Mouse (Mus musculus) midbrain, embryonic 11.5 days (tissue): ENCODE measurements around the gene Gpr157. TPM values are rescaled to one million over a fixed set of nuclear protein-coding genes. Genes with fewer than 3 reads are reported as not detected.

Experiments used
- ATAC-seq: fragments of 200-750 bp; cut with Nextera tagmentation; 2 replicates; pipeline ENCODE4 v1.8.0; 2017; ENCODE audit warnings: moderate TSS enrichment, moderate library complexity; ENCODE audit not compliant: low FRiP score
- DNase-seq: peaks from one replicate; pipeline ENCODE4 v3.0.0; 2015; ENCODE audit warnings: low spot score; ENCODE audit errors: missing footprints
- H3K27ac ChIP-seq: fragments of 300-500 bp; sonication (generic); 2 replicates; pipeline ENCODE4 v1.5.1; 2014; ENCODE audit warnings: low read depth, low read length
- H3K27me3 ChIP-seq: fragments of 300-500 bp; sonication (generic); 2 replicates; pipeline ENCODE4 v1.6.1; 2014; ENCODE audit warnings: mild to moderate bottlenecking, low read length, moderate library complexity, mixed read lengths; ENCODE audit not compliant: control insufficient read depth, insufficient read depth
- H3K36me3 ChIP-seq: fragments of 300-500 bp; sonication (generic); 2 replicates; pipeline ENCODE4 v1.6.1; 2014; ENCODE audit warnings: mild to moderate bottlenecking, low read length, moderate library complexity, mixed read lengths; ENCODE audit not compliant: control insufficient read depth, insufficient read depth
- H3K4me1 ChIP-seq: fragments of 300-500 bp; sonication (generic); 2 replicates; pipeline ENCODE4 v1.6.1; 2014; ENCODE audit warnings: low read length; ENCODE audit not compliant: control insufficient read depth, insufficient read depth
- H3K4me2 ChIP-seq: fragments of 300-500 bp; sonication (generic); 2 replicates; pipeline ENCODE4 v1.6.1; 2014; ENCODE audit warnings: mild to moderate bottlenecking, moderate library complexity
- H3K4me3 ChIP-seq: fragments of 300-500 bp; sonication (generic); 2 replicates; pipeline ENCODE4 v1.5.1; 2014; ENCODE audit warnings: low read depth, low read length
- H3K9ac ChIP-seq: fragments of 300-500 bp; sonication (generic); 2 replicates; pipeline ENCODE4 v1.6.1; 2014; ENCODE audit warnings: low read length
- H3K9me3 ChIP-seq: fragments of 300-500 bp; sonication (generic); 2 replicates; pipeline ENCODE4 v1.6.1; 2016; ENCODE audit warnings: low read length; ENCODE audit not compliant: control insufficient read depth
- WGBS: fragments of 180-500 bp; shearing (Covaris S2); extraction: QIAGEN DNeasy Blood & Tissue Kit; methylation state at CpG from one replicate; pipeline ENCODE4 v1.1.7; 2014; 5-methylcytosine and 5-hydroxymethylcytosine counted together
- polyA plus RNA-seq: library from polyadenylated mRNA; unstranded; fragments of >200 nt; fragmentation: Nextera tagmentation; extraction: Ambion mirVana; gene quantifications from 2 replicates; pipeline ENCODE4 v1.2.1, GENCODE M21; 2014

The Gpr157 gene
- polyA plus RNA-seq, 1 experiment from 2014 or later = 0.10 TPM

DNA sequence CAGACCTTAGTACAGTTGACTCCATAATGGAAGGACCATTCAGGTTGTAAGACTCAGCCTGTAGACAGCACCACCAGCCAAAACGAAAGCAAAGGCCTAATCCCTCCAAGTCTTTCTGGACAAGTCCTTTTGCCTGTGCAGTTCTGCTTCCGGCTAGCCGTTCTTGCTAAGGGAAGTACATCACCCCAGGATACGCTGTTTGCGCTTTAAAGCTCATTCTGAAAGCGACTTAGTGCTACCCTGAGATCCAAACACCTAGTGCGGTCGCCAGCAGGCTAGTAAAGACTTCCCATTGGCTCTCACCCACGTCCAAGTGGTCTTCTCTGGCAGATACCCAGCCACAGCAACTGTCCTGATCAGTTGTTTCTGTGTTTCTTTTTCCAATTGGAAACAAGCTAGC is 23.2 kb downstream of the Gpr157 start:
- no peak overlapping the region for H3K4me2 ChIP-seq
- H3K36me3 ChIP-seq = no peaks in the 10 kb centered on the region
- ATAC-seq = no peak
- no peaks in the 10 kb centered on the region for H3K9me3 ChIP-seq
- no peak overlapping the region for H3K9ac ChIP-seq
- no peaks in the 10 kb centered on the region for H3K27me3 ChIP-seq
- H3K4me3 ChIP-seq = no peak overlapping the region
- 66% methylated on average over 9 of the region's 9 CpGs for WGBS
- DNase-seq = no peak
- H3K27ac ChIP-seq = no peak overlapping the region
- no peaks in the 10 kb centered on the region for H3K4me1 ChIP-seq

DNA sequence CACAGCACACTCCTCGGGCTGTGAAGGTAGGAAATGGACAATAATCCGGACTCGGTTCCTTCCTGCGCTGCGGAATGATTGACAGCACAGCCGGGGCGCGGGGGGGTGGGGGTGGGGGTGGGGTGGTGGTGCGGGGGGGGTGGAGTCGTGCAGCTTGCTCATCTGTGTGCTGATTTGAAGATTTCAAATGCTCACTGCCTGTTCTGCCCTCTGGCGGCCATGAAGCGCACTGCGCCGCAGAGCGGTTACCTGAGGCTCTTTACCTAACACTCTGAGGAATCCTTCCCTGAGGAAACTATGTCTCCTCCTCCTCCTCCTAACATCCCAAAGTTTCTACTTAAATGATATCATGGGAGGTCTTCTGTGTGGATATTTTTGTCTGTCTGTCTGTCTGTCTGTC is 25.7 kb downstream of the Gpr157 start:
- H3K4me2 ChIP-seq = peak overlapping the region; percentile 20
- no peaks in the 10 kb centered on the region for H3K36me3 ChIP-seq
- H3K27ac ChIP-seq = no peak overlapping the region
- no peaks in the 10 kb centered on the region for H3K9me3 ChIP-seq
- no peaks in the 10 kb centered on the region for H3K27me3 ChIP-seq
- no peaks in the 10 kb centered on the region for H3K4me1 ChIP-seq
- DNase-seq (no peak), ATAC-seq (peak; percentile 30; the same call in 1 of the 2 replicates)
- no peak overlapping the region for H3K9ac ChIP-seq
- WGBS = 5% methylated on average over 15 of the region's 15 CpGs
- H3K4me3 ChIP-seq = no peak overlapping the region

DNA sequence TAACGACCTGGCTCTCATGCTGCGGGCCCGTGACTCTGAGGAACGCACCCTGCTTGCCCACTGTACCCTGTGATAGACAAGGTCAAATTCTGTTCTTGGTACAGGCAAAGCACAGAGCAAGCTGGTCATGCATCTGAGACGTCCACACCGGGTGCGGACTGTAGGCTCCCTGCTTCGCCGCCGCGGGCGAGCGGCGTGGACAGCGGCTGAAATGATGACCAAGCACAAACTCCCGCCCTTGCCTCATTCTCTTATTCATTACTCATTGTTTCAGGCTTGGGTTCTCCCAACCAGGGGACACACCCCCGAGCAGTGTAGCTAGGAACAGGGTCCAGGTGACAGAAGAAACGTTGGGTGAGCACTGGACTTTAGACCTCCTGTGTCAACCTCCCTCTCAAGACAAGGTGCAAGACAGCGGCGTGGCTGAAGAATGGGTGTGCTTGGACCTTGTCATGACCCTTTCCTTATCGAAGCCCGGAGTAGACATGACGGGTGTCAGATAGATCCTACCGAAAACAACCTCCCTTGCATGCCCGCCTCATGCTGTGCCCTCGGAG is 27.4 kb downstream of the Gpr157 start:
- H3K36me3 ChIP-seq = no peaks in the 10 kb centered on the region
- no peak for DNase-seq
- no peak overlapping the region for H3K9ac ChIP-seq
- H3K4me2 ChIP-seq = no peak overlapping the region
- 94% methylated on average over 26 of the region's 26 CpGs for WGBS
- peaks cover 3% of the 10 kb centered on the region for H3K4me1 ChIP-seq
- no peak overlapping the region for H3K4me3 ChIP-seq
- H3K27me3 ChIP-seq = no peaks in the 10 kb centered on the region
- no peak for ATAC-seq
- H3K27ac ChIP-seq = no peak overlapping the region
- no peaks in the 10 kb centered on the region for H3K9me3 ChIP-seq

DNA sequence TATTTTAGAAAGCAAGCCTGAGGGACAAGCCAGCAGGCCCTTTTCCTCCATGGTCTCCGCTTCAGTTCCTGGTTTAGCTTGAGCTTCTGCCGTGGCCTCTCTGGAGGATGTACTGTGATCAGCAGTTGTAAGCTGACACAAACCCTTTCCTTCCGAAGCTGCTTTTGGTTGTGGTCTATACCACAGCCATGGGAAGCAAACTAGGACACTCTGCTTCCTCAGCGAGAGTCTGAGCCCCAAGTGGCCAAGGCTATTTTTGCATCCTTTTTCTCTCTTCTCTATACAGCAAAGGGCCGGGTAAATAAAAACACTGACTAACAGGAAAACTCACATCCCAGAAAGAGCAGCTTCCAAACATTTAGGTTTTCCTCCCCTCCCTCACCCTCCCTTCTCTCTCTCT is 30.1 kb downstream of the Gpr157 start:
- Histone ChIP-seq H3K27ac (no peak overlapping the region), H3K9ac (no peak overlapping the region), H3K4me3 (no peak overlapping the region), H3K4me2 (no peak overlapping the region), H3K36me3 (no peaks in the 10 kb centered on the region), H3K9me3 (no peaks in the 10 kb centered on the region), H3K4me1 (peaks cover 8% of the 10 kb centered on the region), H3K27me3 (no peaks in the 10 kb centered on the region)
- ATAC-seq (no peak), DNase-seq (no peak)
- 46% methylated on average over 5 of the region's 5 CpGs for WGBS

DNA sequence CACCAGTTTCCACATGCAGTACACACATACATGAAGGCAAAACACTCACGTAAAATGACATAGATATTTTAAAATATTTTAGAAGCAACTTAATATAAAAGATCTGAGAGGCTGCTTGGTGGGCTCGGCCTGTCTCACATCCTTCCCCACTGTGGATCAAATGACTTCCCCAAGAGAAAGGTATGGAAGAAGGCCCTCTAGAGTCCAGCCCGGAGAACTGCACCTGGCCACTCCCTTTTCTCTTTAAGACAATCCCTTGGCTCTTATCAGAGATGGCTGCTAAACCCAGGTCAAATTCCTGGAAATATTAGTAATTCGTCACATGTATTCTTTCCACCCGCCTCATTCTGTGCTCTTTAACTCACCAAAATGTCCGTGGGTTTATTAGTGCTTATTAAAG is 31.0 kb downstream of the Gpr157 start:
- DNase-seq = no peak
- ATAC-seq = no peak
- Histone ChIP-seq H3K9ac (no peak overlapping the region), H3K9me3 (no peaks in the 10 kb centered on the region), H3K4me3 (no peak overlapping the region), H3K4me2 (no peak overlapping the region), H3K27me3 (no peaks in the 10 kb centered on the region), H3K27ac (no peak overlapping the region), H3K36me3 (no peaks in the 10 kb centered on the region), H3K4me1 (peaks cover 8% of the 10 kb centered on the region)
- 59% methylated on average over 6 of the region's 6 CpGs for WGBS

DNA sequence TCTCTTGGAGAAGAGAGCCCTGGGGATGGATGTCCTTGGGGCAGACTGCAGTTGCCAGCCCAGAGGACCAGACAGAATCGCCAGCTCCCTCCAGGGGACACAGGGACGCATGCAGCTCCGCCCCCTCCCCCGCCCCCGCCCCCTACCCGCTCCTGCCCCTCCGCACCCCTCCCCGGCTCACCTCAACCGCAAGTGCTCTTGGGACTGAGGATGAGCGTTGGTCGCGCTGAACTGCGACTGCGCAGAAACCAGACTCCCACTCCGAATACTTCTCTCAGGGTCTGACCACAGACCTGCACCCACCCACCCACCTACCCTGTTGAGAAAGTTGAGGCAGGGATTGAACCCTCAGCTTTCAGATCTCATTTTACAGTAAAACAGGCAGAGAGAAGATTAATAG is 31.9 kb downstream of the Gpr157 start, which contains the start of gene Slc2a5:
Gene Slc2a5, plus strand, starts transcription at position 229 of the 400 bp plus-strand sequence.
- H3K4me3 ChIP-seq = peak within 1 kb of the TSS; percentile 8; the same call in 1 of the 2 replicates
- H3K4me2 ChIP-seq = peak within 1 kb of the TSS; percentile 42
- no peaks in the 10 kb centered on the region for H3K9me3 ChIP-seq
- 4% methylated on average over 15 of the region's 15 CpGs for WGBS
- H3K4me1 ChIP-seq = peaks cover 8% of the 10 kb centered on the region
- H3K27ac ChIP-seq = no peak within 1 kb of the TSS
- H3K36me3 ChIP-seq = no peaks in the 10 kb centered on the region
- 0 out of 2 replicates have a peak within 1 kb of the TSS, but pooled peaks have one; percentile 20 for H3K9ac ChIP-seq
- no peaks in the 10 kb centered on the region for H3K27me3 ChIP-seq
- DNase-seq (no peak), ATAC-seq (peak; percentile 63)

DNA sequence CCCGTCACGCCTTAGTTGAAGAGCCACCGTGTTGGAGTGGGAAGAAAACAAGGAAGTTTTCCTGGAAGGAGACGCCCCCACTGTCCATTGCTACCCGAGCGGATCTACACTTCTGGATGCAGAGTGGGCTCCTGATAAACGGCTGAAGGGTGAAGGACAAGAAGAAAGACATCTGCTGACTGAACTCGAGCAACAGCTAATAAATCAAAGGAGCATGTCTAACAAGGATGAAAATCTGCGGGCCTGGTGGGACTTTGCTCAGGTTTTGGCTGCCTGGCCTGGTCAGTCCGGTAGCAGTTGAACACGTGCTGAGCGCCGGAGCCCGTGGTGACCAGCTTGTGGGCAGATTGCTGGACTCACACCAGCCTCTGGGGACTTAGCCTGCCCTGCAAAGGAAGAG is 32.5 kb downstream of the Gpr157 start:
- H3K9me3 ChIP-seq = no peaks in the 10 kb centered on the region
- DNase-seq (no peak), ATAC-seq (no peak)
- no peak overlapping the region for H3K4me3 ChIP-seq
- peaks cover 8% of the 10 kb centered on the region for H3K4me1 ChIP-seq
- 71% methylated on average over 14 of the region's 14 CpGs for WGBS
- H3K36me3 ChIP-seq = no peaks in the 10 kb centered on the region
- H3K27me3 ChIP-seq = no peaks in the 10 kb centered on the region
- no peak overlapping the region for H3K9ac ChIP-seq
- peak overlapping the region; percentile 42 for H3K4me2 ChIP-seq
- no peak overlapping the region for H3K27ac ChIP-seq

DNA sequence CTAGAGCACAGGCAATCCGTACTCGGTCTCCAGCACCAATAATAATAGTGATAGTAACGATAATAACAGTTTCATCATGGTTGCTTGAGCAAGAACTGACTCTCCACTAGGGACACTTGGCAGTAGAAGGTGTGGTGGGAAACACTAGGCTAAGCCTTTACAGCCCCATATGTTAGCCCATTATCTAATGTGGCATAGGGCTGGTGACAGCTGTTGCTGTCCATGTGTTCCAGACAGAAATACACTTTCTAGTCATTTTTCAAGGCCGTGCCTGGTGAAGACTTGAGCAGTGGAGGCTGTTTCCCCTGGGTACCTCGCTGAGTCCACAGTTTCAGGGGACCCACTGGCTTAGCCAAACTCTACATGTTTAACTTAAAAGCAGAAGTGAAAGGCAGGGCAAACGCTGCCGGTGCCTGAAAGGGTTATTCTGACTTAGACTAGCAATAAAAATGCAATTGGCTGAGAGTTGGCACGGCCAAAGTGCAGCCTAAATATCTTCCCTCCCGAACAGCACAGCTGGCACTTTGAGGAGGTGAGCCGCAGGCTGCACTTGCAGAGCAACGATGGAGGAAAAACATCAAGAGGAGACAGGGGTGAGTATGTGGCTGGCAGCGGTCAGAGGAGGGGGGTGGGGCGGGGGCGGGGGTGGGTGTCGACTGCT is 33.1 kb downstream of the Gpr157 start:
- H3K9me3 ChIP-seq = no peaks in the 10 kb centered on the region
- H3K27me3 ChIP-seq = no peaks in the 10 kb centered on the region
- DNase-seq (no peak), ATAC-seq (no peak)
- WGBS = 69% methylated on average over 15 of the region's 15 CpGs
- no peak overlapping the region for H3K27ac ChIP-seq
- H3K9ac ChIP-seq = no peak overlapping the region
- H3K4me1 ChIP-seq = peaks cover 8% of the 10 kb centered on the region
- no peak overlapping the region for H3K4me2 ChIP-seq
- no peaks in the 10 kb centered on the region for H3K36me3 ChIP-seq
- H3K4me3 ChIP-seq = no peak overlapping the region

DNA sequence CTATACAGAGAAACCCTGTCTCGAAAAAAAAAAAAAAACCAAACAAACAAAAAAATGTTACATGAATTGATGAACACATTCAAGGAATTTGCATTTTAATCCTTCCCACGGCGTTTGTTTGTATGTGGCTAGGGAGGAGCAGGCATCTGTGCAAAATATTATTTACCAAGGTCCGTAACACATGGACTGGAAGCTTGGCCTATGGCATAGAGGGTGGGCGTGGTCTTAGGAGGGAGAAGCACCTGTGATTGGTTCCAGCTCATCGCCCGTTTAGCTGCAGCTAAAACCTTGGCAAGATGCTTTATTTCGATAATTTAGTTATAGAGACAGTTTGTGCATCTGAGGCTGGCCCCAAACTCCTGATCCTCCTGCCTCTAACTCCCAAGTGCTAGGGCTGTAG is 34.3 kb downstream of the Gpr157 start:
- no peaks in the 10 kb centered on the region for H3K9me3 ChIP-seq
- H3K4me1 ChIP-seq = peaks cover 8% of the 10 kb centered on the region
- H3K4me3 ChIP-seq = no peak overlapping the region
- DNase-seq (no peak), ATAC-seq (no peak)
- no peak overlapping the region for H3K9ac ChIP-seq
- H3K27me3 ChIP-seq = no peaks in the 10 kb centered on the region
- no peaks in the 10 kb centered on the region for H3K36me3 ChIP-seq
- no peak overlapping the region for H3K27ac ChIP-seq
- no peak overlapping the region for H3K4me2 ChIP-seq
- 75% methylated on average over 8 of the region's 8 CpGs for WGBS
